8 mouse cellular contexts compared by ENCODE assay signal in the genomic region with DNA sequence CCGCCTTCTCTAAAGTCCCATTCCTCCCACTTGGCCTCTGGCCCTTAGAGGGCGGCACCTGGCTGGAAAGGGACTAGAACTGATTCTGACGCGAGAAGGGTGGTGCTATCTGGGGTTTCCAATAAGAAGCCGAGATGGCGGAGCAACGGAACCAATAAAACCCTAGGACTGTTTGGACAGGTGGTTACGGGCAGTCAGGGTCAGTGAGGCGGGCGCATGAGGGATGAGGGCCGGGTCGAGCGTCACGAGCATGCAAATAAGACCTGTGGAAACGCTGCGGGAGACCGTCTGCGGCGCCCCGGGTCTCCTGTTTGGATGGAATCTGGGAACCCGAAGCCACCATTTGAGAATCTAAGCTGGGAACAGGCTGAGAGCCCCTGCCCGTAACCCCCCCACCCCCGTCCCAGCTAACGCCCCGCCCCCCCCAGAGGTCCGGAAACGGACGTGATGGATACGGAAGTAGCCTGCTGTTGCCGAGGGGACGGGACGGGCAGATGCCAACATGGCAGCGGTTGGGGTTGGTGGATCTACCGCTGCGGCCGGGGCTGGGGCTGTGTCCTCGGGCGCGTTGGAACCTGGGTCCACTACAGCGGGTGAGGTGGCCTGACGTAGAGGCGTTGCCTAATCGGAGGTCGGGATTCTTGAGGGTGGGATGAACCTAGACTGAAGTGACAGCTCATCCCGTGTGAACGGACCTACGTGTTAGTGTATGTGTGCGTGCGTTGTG. TPM values are rescaled to one million over a fixed set of nuclear protein-coding genes. Genes with fewer than 3 reads are reported as not detected.
DNase-seq lines count a peak whose midpoint lies in the region; ATAC-seq and TF ChIP-seq lines count a peak whose summit lies in the region.

Slc35a2 (plus strand) TSS at position 188 of the 727 bp plus-strand sequence.

- no peak for TF ChIP-seq EP300 in lung, postnatal 0 days (IDR thresholded peaks at IDR 0.05)

- DNase-seq in MN1 (ENCODE audit: low spot score), result peak; percentile 94
- peak; percentile 92 for DNase-seq in cerebellum, adult 9-10 months
- DNase-seq in hindbrain, embryonic 10.5 days (ENCODE audit: low spot score), result peak; percentile 82
- peak; percentile 91 for DNase-seq in layer of hippocampus, adult 9-11 months
- DNase-seq in lung, postnatal 0 days (ENCODE audit: low spot score), result peak; percentile 94
- DNase-seq in ovary, postnatal 14 days (ENCODE audit: low spot score), result peak; percentile 74
- peak; percentile 70 for DNase-seq in thymus, postnatal 14 days

- H3K4me3 ChIP-seq in hindbrain, embryonic 10.5 days, result peak within 1 kb of the TSS; percentile 64
- peak within 1 kb of the TSS; percentile 47 for H3K4me3 ChIP-seq in lung, postnatal 0 days (ENCODE audit: low read depth, low read length)

- peaks cover 13% of the 10 kb centered on the region for H3K4me1 ChIP-seq in hindbrain, embryonic 10.5 days (replicated peaks)
- no peaks in the 10 kb centered on the region; the same call in 1 of the 2 replicates for H3K4me1 ChIP-seq in lung, postnatal 0 days (ENCODE audit: insufficient read depth, low read depth, low read length)

- H3K27me3 ChIP-seq in hindbrain, embryonic 10.5 days (ENCODE audit: insufficient read depth, poor library complexity, severe bottlenecking), result no peaks in the 10 kb centered on the region
- no peaks in the 10 kb centered on the region for H3K27me3 ChIP-seq in lung, postnatal 0 days (replicated peaks; ENCODE audit: insufficient read depth, low read length)

- H3K27ac ChIP-seq in hindbrain, embryonic 10.5 days, result peak within 1 kb of the TSS; percentile 87
- H3K27ac ChIP-seq in lung, postnatal 0 days (ENCODE audit: low read length), result peak within 1 kb of the TSS; percentile 83

- WGBS in hindbrain, embryonic 10.5 days, result 13% methylated on average over 49 of the region's 49 CpGs
- 13% methylated on average over 40 of the region's 49 CpGs for WGBS in lung, postnatal 0 days

- peaks cover 16% of the 10 kb centered on the region; the same call in 1 of the 2 replicates for H3K36me3 ChIP-seq in hindbrain, embryonic 10.5 days
- no peaks in the 10 kb centered on the region for H3K36me3 ChIP-seq in lung, postnatal 0 days (ENCODE audit: insufficient read depth, low read length)

- no peaks in the 10 kb centered on the region; the same call in 1 of the 2 replicates for H3K9me3 ChIP-seq in hindbrain, embryonic 10.5 days
- no peaks in the 10 kb centered on the region for H3K9me3 ChIP-seq in lung, postnatal 0 days (ENCODE audit: low read length)

- H3K4me2 ChIP-seq in lung, postnatal 0 days (replicated peaks; ENCODE audit: low read depth, low read length), result peak within 1 kb of the TSS; percentile 56

- ATAC-seq in frontal cortex, adult (ENCODE audit: low TSS enrichment), result peak; percentile 77
- ATAC-seq in lung, postnatal 0 days, result peak; percentile 97

- H3K9ac ChIP-seq in lung, postnatal 0 days (replicated peaks; ENCODE audit: low read depth), result no peak within 1 kb of the TSS

- TF ChIP-seq CTCF in lung, postnatal 0 days (IDR thresholded peaks at IDR 0.05), result peak; percentile 31

RNA-seq across cellular contexts. Expression of gene Slc35a2, which starts in this region (rescaled TPM):
- 26.6 and 32.5 TPM in 2 replicates for polyA plus RNA-seq in hindbrain, embryonic 10.5 days (2016; fragmentation: Nextera tagmentation; extraction: Ambion mirVana)
- 30.0 and 32.2 TPM in 2 replicates for polyA plus RNA-seq in lung, postnatal 0 days (2015; fragmentation: Nextera tagmentation; extraction: Ambion mirVana)

Comparison
In these comparisons a context has a peak if more than half of its experiments do, and no peak if none do; other contexts are left out.
1. Peak in every context shown above with its lines: DNase-seq, ATAC-seq, H3K4me3 ChIP-seq and H3K27ac ChIP-seq.